Mouse (Mus musculus) left cerebral cortex, postnatal 10 days (tissue): ENCODE measurements at regions not wholly inside any gene's neighbourhood (a gene's known extent, or its start where the extent isn't known, plus 50 kb on each side); places are given as distances from the start of the nearest gene placed in this dataset.

Experiments
- DNase-seq, 2 experiments: peaks; one replicate each; pipeline ENCODE4 v3.0.0; 2021 to 2022; ENCODE audit warnings: low spot score in 2 of 2, mixed read lengths in 1 of 2; ENCODE audit errors: extremely low spot score in 1 of 2
- intact Hi-C: fragments of 180-260 bp; cut with DNase I; formaldehyde crosslinking; loops from one replicate; pipeline ENCODE4 v1.15.1; 2025

DNA sequence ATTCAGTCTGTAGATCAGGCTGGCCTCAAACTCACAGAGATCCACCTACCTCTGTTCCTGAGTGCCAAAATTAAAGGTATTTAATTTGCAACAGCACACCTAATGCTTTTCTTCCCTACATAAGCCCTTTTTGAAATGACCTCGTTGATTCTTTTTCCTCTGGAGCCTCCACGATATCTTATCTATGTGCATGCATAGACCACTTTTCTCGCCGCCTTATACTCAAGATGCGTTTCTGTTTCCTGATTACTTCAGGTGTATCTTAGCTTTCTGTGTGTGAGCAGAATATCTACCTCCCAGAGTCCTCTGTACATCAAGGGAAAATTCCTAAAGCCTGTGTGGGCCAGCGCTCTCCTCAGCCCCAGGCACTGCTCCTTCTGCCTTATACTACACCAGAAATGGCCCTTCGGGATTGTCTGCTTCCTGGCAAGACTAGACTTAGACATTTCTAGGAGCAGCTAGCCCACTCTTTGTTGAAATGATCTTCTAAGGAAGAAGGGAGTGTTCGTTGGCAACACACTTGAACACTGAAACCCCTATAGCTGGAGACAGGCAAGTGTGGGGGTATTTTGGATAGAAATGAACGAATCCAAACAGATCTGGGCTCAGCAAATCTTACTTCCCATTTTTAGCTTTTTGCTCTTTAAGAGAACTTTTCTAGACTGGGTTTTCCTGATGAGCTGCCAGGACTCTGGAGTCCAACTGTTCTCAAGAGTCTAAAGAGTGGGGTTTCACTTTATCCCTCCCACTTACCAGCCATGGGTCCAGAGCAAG lies 54.0 kb upstream of the Rbm15 start:
- peak in 1 of 2 experiments; percentile 24 for DNase-seq
- intact Hi-C loops, result loop anchor here (5.0 kb wide), 1 partner anchor 45 kb away; no protein-coding TSS in a partner anchor

DNA sequence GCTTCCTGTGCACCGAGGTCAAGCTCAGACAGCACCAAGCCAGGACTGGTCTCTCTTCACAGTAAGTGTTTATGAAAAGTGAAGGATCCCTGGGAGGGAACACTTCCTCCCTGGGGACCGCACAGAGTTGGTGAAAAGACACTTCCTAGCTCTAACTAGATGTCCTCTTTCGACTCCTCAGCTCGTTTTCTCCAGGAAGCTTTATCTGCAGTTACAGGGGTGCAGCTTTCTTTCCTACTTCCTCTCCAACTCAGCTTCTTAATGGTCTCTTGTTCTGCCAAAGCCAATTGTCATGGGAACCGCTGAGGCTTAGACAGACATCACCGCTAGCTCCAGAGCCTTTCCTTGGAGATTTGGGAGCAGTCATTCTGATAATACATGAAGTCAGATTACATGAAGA lies 53.0 kb upstream of the Rbm15 start:
- no peak for DNase-seq
- intact Hi-C loops, result loop anchor here (5.0 kb wide), 1 partner anchor 46 kb away; no protein-coding TSS in a partner anchor
